Mouse (Mus musculus): ENCODE results near the gene Vmn1r209. TPM values are rescaled to one million over a fixed set of nuclear protein-coding genes. Genes with fewer than 3 reads are reported as not detected.
"Not testable (repeated sequence)": the region's sequence is repeated elsewhere in the genome, so short reads cannot be mapped to it uniquely, and the experiment has no call there.

Vmn1r209 gene
- total RNA-seq (2014; rRNA removed), result 0.05 TPM in 1 of 2 replicates, not detected in the other
- polyA plus RNA-seq (2015; fragmentation: Nextera tagmentation; extraction: Ambion mirVana), result not detected in 2 replicates

- not testable (repeated sequence) for ATAC-seq; DNase-seq (ENCODE audit: low spot score)
These were observed at the start of gene Vmn1r209 for GRCm38 (mm10) chr13:22809582-22809981. TSS of gene Vmn1r209 (minus strand) at chr13:22809682.

DNA sequence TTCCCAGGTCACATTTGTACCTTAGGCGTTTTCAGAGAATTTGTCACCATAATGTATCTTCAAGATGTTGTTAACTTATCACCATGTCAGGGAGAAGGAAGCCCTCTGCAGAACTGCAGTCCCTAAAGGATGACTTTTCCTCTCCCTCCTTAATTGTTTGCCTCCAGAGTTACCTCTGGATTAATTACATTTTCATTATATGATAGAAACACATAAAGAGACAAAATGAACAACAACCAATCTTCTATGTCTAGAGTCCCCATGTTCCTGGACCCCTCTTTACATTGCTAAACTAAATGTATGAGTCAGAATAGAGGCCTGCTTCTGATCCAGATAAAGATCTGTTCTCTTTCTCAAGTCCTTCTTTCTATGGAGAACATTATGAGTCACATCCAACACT, 48.0 kb upstream of the Vmn1r209 start, which contains the start of gene Vmn1r211:
Gene Vmn1r211 (minus strand): TSS at position 101 of the 400 bp plus-strand sequence.
- H3K27me3 ChIP-seq (ENCODE audit: insufficient read depth, low read length), result no peaks in the 10 kb centered on the region
- DNase-seq (ENCODE audit: low spot score), result no peak
- 70% methylated on average over 1 of the region's 1 CpGs for WGBS

More at GRCm38 (mm10) chr13:22809582-22809981, at the start of gene Vmn1r209:
- not testable (repeated sequence) for H3K27me3 ChIP-seq (ENCODE audit: insufficient read depth, low read length); H3K4me2 ChIP-seq (ENCODE audit: low read depth, low read length); H3K27ac ChIP-seq; H3K36me3 ChIP-seq (ENCODE audit: insufficient read depth, low read length); H3K9me3 ChIP-seq (ENCODE audit: low read length); H3K4me1 ChIP-seq (ENCODE audit: insufficient read depth, low read length); H3K4me3 ChIP-seq (ENCODE audit: low read length); H3K9ac ChIP-seq (replicated peaks; ENCODE audit: low read length)

GRCm38 (mm10) chr13:22854760-22855159, 45.3 kb upstream of the Vmn1r209 start:
- no peaks in the 10 kb centered on the region for H3K36me3 ChIP-seq (ENCODE audit: insufficient read depth, low read length)
- H3K4me1 ChIP-seq (ENCODE audit: insufficient read depth, low read length), result no peaks in the 10 kb centered on the region
- ATAC-seq, result no peak
- TF ChIP-seq CTCF (IDR thresholded peaks at IDR 0.05; ENCODE audit: low read depth), result no peak
- no peak overlapping the region for H3K4me3 ChIP-seq (ENCODE audit: low read length)
- H3K9ac ChIP-seq (replicated peaks; ENCODE audit: low read length), result no peak overlapping the region
- WGBS, result 69% methylated on average over 4 of the region's 4 CpGs
- no peak overlapping the region for H3K27ac ChIP-seq
- H3K4me2 ChIP-seq (ENCODE audit: low read depth, low read length), result no peak overlapping the region
- no peaks in the 10 kb centered on the region for H3K27me3 ChIP-seq (ENCODE audit: insufficient read depth, low read length)
- H3K9me3 ChIP-seq (ENCODE audit: low read length), result no peaks in the 10 kb centered on the region
- no peak for DNase-seq (ENCODE audit: low spot score)

More for the DNA sequence above, 48.0 kb upstream of the Vmn1r209 start, which contains the start of gene Vmn1r211:
- Histone ChIP-seq H3K27ac (no peak within 1 kb of the TSS), H3K9me3 (ENCODE audit: low read length) (no peaks in the 10 kb centered on the region), H3K9ac (replicated peaks; ENCODE audit: low read length) (no peak within 1 kb of the TSS), H3K36me3 (ENCODE audit: insufficient read depth, low read length) (no peaks in the 10 kb centered on the region), H3K4me1 (ENCODE audit: insufficient read depth, low read length) (no peaks in the 10 kb centered on the region), H3K4me3 (ENCODE audit: low read length) (no peak within 1 kb of the TSS), H3K4me2 (ENCODE audit: low read depth, low read length) (no peak within 1 kb of the TSS)
- ATAC-seq, result no peak
- TF ChIP-seq CTCF (IDR thresholded peaks at IDR 0.05; ENCODE audit: low read depth), result no peak

GRCm38 (mm10) chr13:22846798-22847197, 37.3 kb upstream of the Vmn1r209 start:
- Histone ChIP-seq H3K4me2 (ENCODE audit: low read depth, low read length) (no peak overlapping the region), H3K36me3 (ENCODE audit: insufficient read depth, low read length) (no peaks in the 10 kb centered on the region), H3K27ac (no peak overlapping the region), H3K9ac (replicated peaks; ENCODE audit: low read length) (no peak overlapping the region), H3K4me1 (ENCODE audit: insufficient read depth, low read length) (no peaks in the 10 kb centered on the region), H3K27me3 (ENCODE audit: insufficient read depth, low read length) (no peaks in the 10 kb centered on the region), H3K9me3 (ENCODE audit: low read length) (no peaks in the 10 kb centered on the region), H3K4me3 (ENCODE audit: low read length) (no peak overlapping the region)
- ATAC-seq (no peak), DNase-seq (ENCODE audit: low spot score) (no peak)
- WGBS, result 79% methylated on average over 1 of the region's 1 CpGs
- no peak for TF ChIP-seq CTCF (IDR thresholded peaks at IDR 0.05; ENCODE audit: low read depth)

- not testable (repeated sequence) for ATAC-seq; H3K36me3 ChIP-seq (ENCODE audit: insufficient read depth, low read length)
These were observed 34.8 kb upstream of the Vmn1r209 start for GRCm38 (mm10) chr13:22844304-22844703.

GRCm38 (mm10) chr13:22831248-22831647, 21.8 kb upstream of the Vmn1r209 start, which contains the start of gene Vmn1r210:
TSS of gene Vmn1r210 (minus strand) at chr13:22831348.
- Histone ChIP-seq H3K27me3 (ENCODE audit: insufficient read depth, low read length) (no peaks in the 10 kb centered on the region), H3K27ac (no peak within 1 kb of the TSS), H3K4me3 (ENCODE audit: low read length) (no peak within 1 kb of the TSS), H3K4me2 (ENCODE audit: low read depth, low read length) (no peak within 1 kb of the TSS), H3K9me3 (ENCODE audit: low read length) (no peaks in the 10 kb centered on the region), H3K9ac (replicated peaks; ENCODE audit: low read length) (no peak within 1 kb of the TSS), H3K36me3 (ENCODE audit: insufficient read depth, low read length) (no peaks in the 10 kb centered on the region), H3K4me1 (ENCODE audit: insufficient read depth, low read length) (no peaks in the 10 kb centered on the region)
- WGBS, result 53% methylated on average over 4 of the region's 4 CpGs
- TF ChIP-seq CTCF (IDR thresholded peaks at IDR 0.05; ENCODE audit: low read depth), result no peak
- ATAC-seq (no peak), DNase-seq (ENCODE audit: low spot score) (no peak)

More at GRCm38 (mm10) chr13:22844304-22844703, 34.8 kb upstream of the Vmn1r209 start:
- H3K9ac ChIP-seq (replicated peaks; ENCODE audit: low read length); DNase-seq (ENCODE audit: low spot score); H3K4me3 ChIP-seq (ENCODE audit: low read length); H3K4me1 ChIP-seq (ENCODE audit: insufficient read depth, low read length); H3K9me3 ChIP-seq (ENCODE audit: low read length); H3K27ac ChIP-seq; H3K4me2 ChIP-seq (ENCODE audit: low read depth, low read length); H3K27me3 ChIP-seq (ENCODE audit: insufficient read depth, low read length): not testable (repeated sequence)
- 29% methylated on average over 3 of the region's 3 CpGs for WGBS

DNA sequence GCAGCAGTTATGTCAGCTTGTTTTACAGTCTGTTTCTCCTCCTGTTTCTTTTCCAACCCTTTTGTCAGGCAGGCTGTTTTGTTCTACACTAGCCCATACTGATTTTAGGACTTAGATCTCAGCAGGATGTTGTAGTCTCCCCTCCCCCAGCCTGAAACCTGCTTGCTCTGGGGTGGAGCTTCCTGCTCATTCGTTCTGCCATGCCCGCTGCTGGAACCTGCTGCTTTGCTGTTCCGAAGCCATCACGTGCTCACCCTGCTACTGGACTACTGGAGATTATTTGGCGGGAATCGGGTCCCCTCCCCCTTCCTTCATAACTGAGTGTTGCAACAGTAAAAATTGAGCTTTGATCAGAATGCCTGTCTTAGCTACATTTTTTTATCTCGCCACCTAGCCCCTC, 19.9 kb upstream of the Vmn1r209 start:
- H3K9ac ChIP-seq (replicated peaks; ENCODE audit: low read length); H3K9me3 ChIP-seq (ENCODE audit: low read length): not testable (repeated sequence)

GRCm38 (mm10) chr13:22821601-22822000, 12.1 kb upstream of the Vmn1r209 start:
- H3K9ac ChIP-seq (replicated peaks; ENCODE audit: low read length); H3K4me3 ChIP-seq (ENCODE audit: low read length); H3K9me3 ChIP-seq (ENCODE audit: low read length); H3K27me3 ChIP-seq (ENCODE audit: insufficient read depth, low read length); ATAC-seq; DNase-seq (ENCODE audit: low spot score); H3K4me2 ChIP-seq (ENCODE audit: low read depth, low read length); H3K4me1 ChIP-seq (ENCODE audit: insufficient read depth, low read length); H3K27ac ChIP-seq; H3K36me3 ChIP-seq (ENCODE audit: insufficient read depth, low read length): not testable (repeated sequence)
- 88% methylated on average over 1 of the region's 1 CpGs for WGBS

More for the DNA sequence above, 19.9 kb upstream of the Vmn1r209 start:
- 32% methylated on average over 7 of the region's 7 CpGs for WGBS
- not testable (repeated sequence) for H3K4me1 ChIP-seq (ENCODE audit: insufficient read depth, low read length); ATAC-seq; H3K36me3 ChIP-seq (ENCODE audit: insufficient read depth, low read length); DNase-seq (ENCODE audit: low spot score); H3K4me3 ChIP-seq (ENCODE audit: low read length); H3K4me2 ChIP-seq (ENCODE audit: low read depth, low read length); H3K27me3 ChIP-seq (ENCODE audit: insufficient read depth, low read length); H3K27ac ChIP-seq

DNA sequence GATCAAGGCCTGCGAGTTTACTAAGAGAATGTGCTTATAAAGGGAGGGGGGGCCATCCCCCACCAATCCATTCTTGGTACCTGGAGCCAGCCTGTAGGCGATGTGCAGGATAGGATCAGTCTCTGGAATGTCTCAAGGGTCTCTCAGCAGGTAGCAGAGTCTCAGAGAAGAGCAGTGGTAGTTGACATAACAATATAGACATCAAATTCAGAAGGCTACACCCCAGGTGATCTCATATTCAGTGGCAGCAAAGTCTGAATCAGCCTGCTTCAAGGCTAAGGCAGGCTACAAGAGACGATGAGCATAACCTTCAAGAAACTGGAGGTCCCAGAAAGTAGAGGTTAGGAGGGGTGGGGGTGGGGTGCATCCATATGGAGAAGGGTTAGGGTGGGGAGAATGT, 21.4 kb downstream of the Vmn1r209 start:
- ATAC-seq; H3K4me2 ChIP-seq (ENCODE audit: low read depth, low read length); H3K4me1 ChIP-seq (ENCODE audit: insufficient read depth, low read length); H3K9ac ChIP-seq (replicated peaks; ENCODE audit: low read length); H3K27ac ChIP-seq; H3K4me3 ChIP-seq (ENCODE audit: low read length); H3K27me3 ChIP-seq (ENCODE audit: insufficient read depth, low read length); DNase-seq (ENCODE audit: low spot score); H3K36me3 ChIP-seq (ENCODE audit: insufficient read depth, low read length); H3K9me3 ChIP-seq (ENCODE audit: low read length): not testable (repeated sequence)
- 82% methylated on average over 3 of the region's 3 CpGs for WGBS

DNA sequence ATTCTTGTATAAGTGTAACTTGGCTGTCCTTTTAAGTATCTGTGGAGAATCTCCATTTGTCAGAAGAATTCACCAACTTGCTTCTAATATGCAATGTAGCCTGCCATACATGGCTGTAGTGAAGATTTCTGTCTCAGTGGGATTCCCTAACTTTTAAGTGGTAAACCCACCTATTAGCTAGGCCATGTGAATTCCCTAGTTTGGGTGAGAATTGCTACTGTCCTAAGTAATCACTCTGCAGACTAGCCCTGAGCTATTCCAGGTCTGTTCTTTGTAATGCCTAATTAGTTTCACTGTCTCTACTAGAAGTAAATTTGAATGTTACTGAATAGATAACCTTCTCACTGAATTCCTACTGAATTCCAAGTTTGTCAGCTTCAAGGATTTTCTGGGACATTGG, 25.3 kb downstream of the Vmn1r209 start:
- not testable (repeated sequence) for H3K27me3 ChIP-seq (ENCODE audit: insufficient read depth, low read length); DNase-seq (ENCODE audit: low spot score); H3K27ac ChIP-seq; H3K9me3 ChIP-seq (ENCODE audit: low read length); H3K4me3 ChIP-seq (ENCODE audit: low read length); H3K4me2 ChIP-seq (ENCODE audit: low read depth, low read length); ATAC-seq; H3K36me3 ChIP-seq (ENCODE audit: insufficient read depth, low read length); H3K9ac ChIP-seq (replicated peaks; ENCODE audit: low read length); H3K4me1 ChIP-seq (ENCODE audit: insufficient read depth, low read length)

Data from hindbrain, postnatal 0 days (tissue).